Mouse (Mus musculus): Measurements from ENCODE around the gene Rspo1. TPM values are rescaled to one million over a fixed set of nuclear protein-coding genes. Genes with fewer than 3 reads are reported as not detected.
A peak's percentile ranks its signal among the peaks of the same experiment; 100 is the strongest.
"Not testable (repeated sequence)": the region's sequence is repeated elsewhere in the genome, so short reads cannot be mapped to it uniquely, and the experiment has no call there.

The Rspo1 gene
- 0.12 and 0.13 TPM in 2 replicates for polyA plus RNA-seq (2015; fragmentation: Nextera tagmentation; extraction: Ambion mirVana)

DNA sequence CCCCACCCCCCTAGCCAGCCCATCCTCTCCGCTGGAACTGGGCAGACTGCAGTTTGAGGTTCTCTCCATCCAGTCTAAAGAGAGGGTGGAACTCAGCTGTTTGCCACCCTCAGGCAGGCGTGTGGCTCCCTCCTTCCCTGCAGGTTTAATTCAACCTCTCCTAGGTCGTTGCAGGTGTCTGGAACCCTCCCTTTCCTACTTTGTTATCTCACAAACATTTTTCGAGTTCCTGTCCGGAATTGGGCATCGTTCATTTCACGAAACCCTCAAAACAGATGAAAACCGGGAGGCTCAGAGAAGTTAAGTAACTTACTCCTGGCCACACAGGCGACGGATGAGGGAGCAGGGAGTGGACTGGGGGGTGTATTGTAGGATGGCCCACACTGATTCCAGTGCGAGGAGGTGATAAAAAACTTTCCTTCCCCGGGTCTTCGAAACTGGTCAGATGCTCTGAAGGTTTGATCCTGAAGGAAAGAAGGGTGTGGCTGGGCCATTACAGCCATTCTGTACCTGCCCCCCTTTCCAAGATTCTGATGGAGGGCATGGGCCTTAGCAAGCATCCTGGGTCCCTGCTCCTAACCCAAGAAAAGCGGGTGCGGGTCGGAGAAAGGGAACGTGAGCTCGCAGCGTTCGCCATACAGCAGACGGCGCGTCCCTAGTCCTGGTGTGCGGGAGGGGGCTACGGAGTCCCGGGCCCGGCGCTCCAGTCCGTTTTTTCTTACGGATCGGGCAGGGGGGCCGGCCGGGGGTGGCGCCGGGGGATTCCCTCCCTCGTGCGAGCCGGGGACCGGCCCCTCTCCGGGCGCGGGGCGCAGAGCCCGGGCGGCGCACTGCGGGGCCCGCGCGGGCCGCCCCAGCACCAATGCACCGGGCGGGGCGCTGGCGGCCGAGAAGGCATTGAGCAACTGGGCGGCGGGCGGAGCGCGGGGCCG, at the start of gene Rspo1:
TSS of gene Rspo1 (plus strand) at position 760 of the 932 bp plus-strand sequence.
- DNase-seq (ENCODE audit: low spot score), result no peak

DNA sequence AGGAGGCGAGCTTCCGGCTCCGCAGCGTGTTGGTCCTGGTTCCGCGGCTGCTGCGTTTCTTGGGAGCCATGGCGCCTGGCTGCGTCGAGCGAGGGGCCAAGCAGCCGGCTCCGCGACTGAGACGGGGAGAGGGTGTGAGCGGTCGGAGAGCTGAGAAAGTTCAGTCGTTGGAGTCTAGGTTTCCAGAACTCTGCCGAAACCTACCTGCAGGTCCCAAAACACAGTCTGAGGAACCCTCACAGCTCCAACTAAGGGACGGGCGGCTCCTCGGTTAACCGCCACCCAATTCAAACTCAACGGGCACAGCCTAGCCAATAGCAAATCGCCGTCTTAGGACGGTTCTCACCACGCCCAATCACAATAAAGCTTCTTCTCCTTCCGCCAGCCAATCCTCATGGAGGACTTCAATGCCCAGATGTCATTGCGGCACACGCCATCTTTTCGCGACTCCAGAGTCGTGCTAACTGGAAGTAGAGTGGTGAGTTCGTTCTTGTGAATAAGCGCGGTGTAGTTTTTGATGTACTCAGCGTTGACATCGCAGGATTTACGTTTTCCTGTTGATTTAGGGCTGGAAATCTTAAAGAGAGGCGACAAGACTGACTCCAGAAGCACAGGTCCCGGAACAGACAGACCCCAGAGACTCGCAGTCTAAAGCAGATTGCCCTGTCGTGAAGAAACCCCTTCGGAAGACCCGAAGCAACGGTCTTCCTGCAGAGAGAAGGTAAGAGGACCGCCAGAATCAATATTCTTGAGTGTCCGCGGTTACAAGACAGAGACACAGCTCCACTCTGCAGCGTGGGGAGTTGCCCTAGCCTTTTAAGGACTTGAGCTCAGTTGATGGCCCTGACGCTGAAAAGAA, 49.4 kb upstream of the Rspo1 start, which contains the start of gene 9930104L06Rik:
TSS of gene 9930104L06Rik (plus strand) at position 436 of the 859 bp plus-strand sequence.
- DNase-seq (ENCODE audit: low spot score), result peak; percentile 97

DNA sequence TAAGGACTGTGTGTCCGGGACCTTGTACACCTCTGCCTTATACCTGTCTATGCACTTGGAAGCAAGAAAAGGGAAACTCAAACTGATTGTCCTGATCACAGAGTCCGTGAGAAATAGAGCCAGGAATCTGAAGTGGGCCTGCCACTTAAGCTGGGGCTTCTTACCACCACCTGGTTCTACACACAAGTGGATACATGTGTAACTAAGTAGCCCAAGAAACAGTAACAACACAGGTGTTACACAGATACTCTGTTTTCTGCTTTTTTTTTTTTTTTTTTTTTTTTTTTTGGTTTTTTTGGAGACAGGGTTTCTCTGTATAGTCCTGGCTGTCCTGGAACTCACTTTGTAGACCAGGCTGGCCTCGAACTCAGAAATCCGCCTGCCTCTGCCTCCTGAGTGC, 47.0 kb upstream of the Rspo1 start, which contains the start of gene Cdca8:
TSS of gene Cdca8 (minus strand) at position 101 of the 400 bp plus-strand sequence.
- not testable (repeated sequence) for DNase-seq (ENCODE audit: low spot score)

DNA sequence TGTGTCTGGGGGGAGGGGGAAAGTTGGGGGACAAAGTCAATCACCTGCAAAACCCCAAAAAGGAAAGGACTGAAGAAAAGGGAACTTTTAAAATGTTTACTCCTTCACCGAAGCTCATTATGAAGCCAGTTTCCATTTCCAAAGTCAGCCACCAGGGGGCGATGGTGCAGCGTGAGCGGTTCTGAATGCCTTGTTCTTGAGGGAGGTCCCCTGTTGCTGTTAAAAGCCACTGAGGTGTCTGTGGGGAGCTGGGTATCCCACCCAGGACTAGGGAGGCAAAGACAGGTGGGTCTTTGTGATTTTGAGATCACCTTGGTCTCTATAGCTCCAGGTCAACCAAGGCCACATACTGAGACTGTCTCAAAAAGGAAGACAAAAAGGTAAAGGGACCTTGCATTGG, 43.2 kb upstream of the Rspo1 start:
- peak; percentile 80 for DNase-seq (ENCODE audit: low spot score)

DNA sequence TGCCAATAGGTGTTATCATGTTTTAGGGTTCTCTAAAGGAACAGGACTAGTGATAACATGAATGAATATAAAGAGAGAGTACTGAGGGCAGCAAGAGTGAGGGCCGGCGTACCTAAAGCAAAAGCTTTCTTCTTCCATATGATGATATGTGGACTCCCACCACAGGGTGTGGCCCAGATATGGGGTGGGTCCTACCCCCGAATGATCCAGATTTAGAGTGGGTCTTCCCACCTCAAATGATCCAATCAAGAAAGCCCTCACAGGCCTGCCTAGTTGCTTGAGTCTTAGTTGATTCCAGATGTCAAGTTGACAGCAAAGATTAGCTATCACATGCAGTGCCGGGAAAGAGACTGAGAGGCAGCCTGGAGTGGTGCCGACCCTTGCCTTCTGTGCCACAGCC, 42.4 kb upstream of the Rspo1 start:
- no peak for DNase-seq (ENCODE audit: low spot score)

DNA sequence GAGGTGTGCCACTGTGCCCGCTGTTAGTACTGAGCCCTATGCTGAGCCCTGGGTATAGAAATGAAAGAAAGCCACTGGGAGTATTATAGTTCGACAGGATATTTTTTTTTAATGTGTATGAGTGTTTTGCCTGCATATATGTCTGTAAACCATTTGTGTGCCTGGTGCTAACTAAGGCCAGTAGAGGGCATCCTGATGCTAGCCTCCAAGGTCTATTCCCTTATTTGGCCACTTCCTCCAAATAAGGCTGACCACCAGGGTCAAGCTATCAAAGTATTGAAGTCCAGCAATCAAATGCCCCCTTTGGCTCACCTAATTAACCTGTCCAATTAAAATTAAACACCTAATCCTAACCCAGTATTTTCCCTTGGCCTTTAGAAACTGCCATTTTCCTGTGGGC, 41.3 kb upstream of the Rspo1 start:
- DNase-seq (ENCODE audit: low spot score), result no peak

DNA sequence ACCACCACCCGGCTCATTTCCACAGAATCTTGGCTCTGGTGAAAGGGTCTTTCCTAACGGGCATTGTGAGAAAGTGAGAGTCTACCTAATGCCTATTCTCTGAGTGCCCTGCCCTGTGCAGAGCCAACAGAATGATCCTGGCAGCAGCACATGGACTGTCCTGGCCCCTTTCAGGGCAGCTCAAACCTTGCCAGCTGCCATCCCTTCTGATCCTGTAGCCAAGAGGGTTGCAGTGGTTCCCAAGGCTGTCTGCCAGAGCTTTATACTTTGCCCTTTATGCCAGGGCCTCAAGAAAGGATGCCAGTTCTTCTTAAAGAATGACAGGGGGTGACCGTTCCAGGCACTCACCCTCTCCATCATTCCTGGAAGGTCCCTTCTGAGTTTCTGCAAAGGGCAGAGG, 36.7 kb upstream of the Rspo1 start:
- DNase-seq (ENCODE audit: low spot score), result no peak

DNA sequence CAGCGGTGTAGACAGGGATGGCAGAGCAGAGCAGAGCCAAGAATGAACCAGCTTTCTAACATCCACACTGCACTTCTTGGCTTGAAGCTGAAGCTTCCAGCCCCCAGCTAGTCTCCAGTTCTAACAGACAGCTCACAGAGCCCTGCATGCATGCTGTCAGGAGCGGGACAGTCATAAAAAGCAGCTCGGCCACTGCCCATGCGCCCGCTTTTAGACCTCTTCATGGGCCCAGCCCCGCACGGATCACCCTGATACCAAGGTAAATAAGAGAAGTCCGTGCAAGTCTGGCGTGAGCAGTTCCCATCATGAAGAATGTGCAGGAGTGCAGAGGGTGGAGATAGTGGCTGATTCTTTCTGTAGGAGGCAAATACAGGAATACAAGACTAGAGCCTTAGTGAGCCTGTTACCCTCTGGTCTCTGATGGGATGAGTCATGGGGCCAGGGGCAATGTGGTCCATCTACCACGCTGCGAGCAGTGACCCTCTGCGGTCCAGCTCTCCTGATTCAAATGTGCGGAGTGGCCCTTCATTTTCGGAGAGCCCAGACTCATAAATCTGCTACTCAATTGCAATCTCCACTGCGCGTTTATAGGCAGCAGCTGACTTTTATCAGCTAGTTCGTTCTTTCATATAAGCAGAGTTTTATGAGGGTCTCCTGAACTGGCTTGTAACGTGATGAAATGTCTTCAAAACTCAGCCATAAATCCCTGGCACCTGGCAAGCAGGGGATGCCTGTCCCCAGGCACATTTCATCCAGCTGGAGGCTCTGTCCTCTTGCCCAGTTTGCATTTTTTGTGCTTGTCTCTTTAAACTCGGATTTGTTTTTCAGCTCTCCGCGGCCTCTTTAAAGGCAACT, 35.8 kb upstream of the Rspo1 start:
- no peak for DNase-seq (ENCODE audit: low spot score)

DNA sequence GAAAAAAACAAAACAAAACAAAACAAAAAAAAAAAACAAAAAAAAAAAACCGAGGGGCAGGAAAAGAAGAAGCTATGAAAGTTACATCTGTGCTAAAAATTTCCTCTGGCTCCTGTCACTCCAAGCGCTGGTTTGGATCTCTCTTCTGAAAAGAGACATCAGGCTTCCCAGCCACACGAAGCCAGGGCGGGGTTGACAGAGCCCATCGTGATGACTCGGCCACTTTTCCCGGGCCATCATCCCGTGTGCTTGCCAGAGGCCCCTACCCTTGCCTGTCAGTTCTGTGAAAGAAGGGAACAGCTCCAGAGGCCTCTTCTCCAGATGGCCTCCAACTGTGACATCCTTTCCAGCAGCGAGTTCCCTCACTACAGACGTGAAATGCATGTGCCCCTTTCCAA, 35.2 kb upstream of the Rspo1 start:
- DNase-seq (ENCODE audit: low spot score), result no peak

DNA sequence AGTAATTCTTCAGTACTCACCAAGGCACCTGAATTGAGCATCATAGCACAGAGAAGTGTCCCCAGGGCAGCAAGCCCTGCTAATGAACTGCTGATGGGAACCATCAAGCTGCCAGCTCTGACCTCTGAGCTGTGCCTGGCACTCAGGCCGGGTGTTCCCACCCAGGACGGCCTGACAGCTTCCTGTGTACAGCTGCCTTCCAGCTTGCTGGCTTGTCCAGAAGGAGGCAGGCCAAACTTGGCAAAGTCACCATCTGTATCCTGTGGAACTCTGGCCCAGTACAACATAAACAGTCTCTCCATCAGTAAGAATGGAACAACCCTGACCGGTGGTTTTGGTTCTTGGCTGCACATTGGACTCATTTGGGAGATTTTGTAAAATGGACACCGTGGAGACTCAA, 32.7 kb upstream of the Rspo1 start:
- no peak for DNase-seq (ENCODE audit: low spot score)

DNA sequence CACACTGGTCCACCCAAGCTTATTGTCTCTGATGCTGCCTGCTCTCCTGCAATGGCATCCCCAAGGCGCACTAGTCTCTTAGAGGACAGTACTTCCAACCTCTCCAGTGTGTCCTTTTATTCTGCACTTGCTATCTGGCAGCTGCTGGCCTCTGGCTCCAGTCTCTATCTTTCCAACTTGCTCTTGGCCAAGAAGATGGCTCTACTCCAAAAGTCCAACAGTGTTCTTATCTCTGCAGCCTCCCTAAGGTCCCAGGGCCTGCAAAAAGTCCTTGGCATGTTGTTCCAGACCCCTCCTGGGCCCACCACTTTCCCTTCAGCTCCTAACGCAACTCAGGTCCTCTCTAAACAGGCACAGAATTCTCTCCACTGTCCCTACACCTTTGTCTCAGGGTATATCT, 28.9 kb upstream of the Rspo1 start:
- DNase-seq (ENCODE audit: low spot score), result no peak

DNA sequence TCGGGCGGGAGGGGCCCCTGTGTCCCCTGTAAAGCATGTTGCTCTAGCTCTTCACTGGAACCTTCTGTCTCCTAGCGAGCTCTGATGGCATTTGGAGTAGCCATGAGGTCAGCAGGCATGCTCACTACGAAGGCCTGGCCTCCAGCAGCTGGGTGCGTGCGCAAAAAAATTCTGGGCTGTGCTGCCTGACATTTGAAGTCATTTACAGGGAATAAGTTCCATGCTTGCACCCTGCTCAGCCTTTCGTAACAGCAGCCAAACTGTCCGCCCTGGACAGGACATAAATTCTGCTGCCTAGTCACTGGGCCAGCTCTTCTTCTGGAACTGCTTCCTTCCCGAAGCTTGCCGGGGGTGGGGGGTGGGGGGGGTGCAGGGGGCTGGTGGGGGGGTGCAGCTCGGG, 27.2 kb upstream of the Rspo1 start:
- DNase-seq (ENCODE audit: low spot score), result no peak

DNA sequence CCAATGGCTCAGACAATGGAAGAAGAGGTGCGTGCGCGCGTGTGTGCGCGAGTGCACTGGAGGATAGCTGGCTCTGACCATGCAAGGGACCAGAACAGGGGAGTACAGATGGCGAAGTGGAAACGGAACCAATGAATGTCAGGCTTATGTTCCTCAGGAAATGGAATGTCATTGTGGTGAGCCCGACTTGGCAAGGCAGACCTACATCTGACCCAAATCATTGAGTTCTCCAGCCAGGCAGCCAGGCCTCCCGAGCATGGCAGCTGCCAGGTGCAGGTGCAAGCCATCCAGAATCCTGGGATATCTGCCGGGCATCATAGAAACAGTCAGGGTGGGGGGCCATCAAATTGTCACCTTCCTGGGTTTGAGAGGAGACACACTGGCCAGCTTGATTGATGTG, 25.3 kb upstream of the Rspo1 start:
- no peak for DNase-seq (ENCODE audit: low spot score)

DNA sequence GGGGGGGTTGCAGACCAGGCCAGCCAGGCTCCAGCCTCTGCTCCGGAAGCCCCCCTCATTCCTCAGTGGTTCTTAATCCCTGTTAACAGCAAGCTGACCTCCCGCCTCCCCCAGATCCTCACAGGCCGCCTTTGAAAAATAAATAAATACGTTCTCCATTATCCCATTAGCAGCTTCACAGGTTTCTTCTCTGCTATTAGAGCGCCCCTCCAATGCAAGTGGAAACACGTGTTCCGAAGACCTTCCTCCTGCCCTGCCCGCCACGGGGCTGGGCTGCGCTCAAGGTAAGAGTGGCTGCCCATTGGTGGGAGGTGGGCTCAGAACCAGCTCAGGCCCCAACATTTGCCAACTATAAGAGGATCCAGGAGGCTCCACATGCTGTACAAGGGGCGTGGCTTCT, 23.7 kb upstream of the Rspo1 start:
- no peak for DNase-seq (ENCODE audit: low spot score)

DNA sequence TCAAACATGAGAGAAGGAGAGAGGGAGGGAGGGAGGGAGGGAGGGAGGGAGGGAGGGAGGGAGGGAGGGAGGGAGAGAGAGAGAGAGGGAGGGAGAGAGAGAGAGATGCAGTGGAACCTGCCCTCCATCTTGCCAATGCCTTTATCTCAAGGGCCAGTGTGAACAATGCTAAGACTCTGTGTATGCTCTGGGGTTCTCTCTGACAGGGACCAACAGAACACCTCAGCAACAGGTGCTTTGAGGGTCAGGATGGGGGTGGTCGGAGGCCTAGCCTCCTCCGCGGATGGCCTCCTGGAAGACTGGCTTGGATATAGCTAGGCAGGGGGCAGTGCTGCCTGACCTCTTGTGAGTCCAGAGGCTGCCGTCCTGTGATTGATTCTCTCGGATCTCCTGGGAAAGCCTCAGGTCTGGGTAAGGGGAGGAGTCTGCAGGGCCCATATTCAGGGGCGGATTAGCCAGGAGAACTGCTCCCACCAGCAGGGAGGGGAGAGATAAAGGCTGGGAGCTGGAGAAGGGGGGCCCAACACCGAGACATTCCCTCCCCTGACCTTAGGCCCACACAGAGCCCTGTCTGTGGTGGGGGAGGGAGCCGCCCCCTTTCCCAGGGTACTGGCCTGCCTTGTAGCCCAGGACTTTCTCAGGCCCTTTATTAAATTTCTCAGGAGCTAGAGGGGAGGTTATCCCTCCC, 21.2 kb upstream of the Rspo1 start:
- no peak for DNase-seq (ENCODE audit: low spot score)

DNA sequence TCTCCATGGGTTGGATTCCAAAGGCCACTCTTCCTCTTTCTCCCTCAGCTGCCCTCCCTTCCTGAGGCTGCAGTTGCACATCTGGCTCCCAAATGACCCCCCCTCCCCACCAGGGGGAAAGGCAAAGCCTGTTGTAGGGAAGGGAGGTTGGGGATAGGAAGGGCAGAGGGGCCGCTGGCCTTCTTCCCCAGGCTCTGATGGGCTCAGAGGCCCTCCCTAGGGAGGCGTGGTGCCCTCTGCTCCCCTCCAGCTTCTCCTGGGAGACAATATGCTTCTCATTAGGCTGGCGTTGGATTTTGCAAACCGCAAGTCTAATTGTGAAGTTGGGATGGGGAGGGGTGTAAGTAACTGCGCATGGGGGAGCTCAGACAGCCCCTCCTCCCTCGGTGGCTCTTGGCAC, 17.5 kb upstream of the Rspo1 start:
- no peak for DNase-seq (ENCODE audit: low spot score)

DNA sequence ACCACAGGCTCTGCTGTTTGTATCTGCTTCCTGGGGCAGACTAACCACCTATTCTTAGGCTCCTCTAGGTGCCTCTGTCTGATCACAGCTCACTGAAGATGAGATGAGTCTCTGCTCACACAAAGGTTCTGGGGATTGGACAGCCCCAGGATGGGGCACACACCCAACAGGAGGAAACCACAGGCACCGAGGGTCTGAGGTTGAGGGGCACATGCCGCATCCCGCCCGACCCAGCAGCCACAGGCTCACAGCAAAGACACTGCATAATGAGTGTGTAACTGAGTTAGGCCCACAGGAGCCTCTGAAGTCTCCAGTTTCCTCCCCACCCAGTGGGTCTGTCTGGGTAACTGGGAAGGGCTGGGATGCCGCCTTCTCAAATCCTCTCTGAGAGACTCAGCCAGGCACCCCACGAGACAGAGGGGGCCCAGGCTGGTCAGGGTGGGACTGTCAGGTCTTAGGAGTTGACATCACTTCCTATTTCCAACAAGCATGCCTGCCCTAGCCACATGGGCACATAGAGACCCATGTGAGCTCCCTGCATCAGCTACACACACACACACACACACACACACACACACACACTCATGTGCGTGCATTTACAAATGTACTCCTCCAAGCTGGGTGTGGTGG, 16.9 kb upstream of the Rspo1 start:
- DNase-seq (ENCODE audit: low spot score), result peak; percentile 14

DNA sequence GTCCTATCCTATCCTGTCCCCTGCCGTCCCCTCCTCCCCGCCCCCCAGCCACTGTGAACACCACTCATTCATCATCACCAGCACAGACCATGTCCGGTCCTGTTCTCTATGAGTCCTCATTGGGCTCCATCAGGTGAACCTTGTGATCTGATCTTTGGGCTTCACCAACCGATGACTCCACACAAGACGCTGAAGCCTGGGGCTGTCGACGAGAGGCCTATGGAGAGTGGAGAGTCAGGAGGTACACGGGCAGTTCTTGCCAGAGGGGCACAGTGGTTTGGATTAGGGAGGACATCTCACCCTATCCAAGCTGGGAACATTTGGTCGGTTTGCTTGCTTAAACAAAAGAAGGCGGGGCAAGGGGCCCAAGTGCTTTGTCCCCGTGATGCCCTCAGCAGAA, 16.0 kb upstream of the Rspo1 start:
- no peak for DNase-seq (ENCODE audit: low spot score)

DNA sequence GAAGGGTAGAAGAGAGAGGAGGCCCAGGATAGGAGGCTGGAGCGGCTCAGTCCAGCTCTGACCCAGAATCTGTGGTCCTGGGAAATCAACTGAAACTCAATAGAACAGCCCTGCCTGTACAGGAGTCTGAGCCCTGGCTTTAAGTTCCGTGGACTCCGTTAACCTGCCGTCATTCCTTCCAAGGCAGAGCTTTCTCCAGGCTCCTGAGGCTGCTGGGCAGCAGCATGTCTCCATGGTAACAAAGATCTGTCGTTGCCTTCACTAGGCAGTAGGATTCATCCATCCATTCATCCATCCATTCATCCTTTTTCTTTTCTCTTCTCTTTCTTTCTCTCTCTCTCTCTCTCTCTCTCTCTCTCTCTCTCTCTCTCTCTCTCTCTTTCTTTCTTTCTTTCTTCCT, 15.6 kb upstream of the Rspo1 start:
- DNase-seq (ENCODE audit: low spot score), result no peak

DNA sequence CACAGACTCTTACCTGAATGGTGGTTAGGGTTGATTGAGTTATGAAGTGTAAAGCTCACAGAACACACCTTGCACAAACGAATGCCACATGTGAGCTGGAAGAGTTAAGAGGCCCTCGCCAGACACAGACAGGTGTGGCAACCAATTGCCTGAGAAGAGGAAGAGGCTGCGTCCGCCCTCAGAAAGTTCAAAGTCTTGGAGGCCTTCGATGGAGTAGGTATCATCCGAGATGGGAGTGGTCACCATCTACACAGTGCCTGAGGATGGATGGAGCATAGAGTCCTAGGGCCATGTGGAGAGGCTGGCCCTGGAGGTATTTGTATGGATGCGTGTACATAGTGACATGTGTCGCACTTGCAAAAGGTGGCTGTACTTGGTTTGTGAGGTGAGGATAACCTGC, 15.1 kb upstream of the Rspo1 start:
- DNase-seq (ENCODE audit: low spot score), result no peak

All from thymus, postnatal 0 days (tissue).